Mouse (Mus musculus): ENCODE data around the gene Acoxl. TPM values are rescaled to one million over a fixed set of nuclear protein-coding genes. Genes with fewer than 3 reads are reported as not detected.

The Acoxl gene
- polyA plus RNA-seq, 1 experiment from 2014 or later, result 0.19 TPM

- no peaks in the 10 kb centered on the region for H3K4me1 ChIP-seq
- no peaks in the 10 kb centered on the region for H3K9me3 ChIP-seq
- no peak for ATAC-seq (ENCODE audit: insufficient read depth, low FRiP score, low read depth)
- WGBS, result 68% methylated on average over 7 of the region's 7 CpGs
- H3K36me3 ChIP-seq, result no peaks in the 10 kb centered on the region
- no peak overlapping the region for H3K27ac ChIP-seq
- H3K4me2 ChIP-seq, result no peak overlapping the region
- H3K9ac ChIP-seq, result no peak overlapping the region
- H3K27me3 ChIP-seq (replicated peaks), result no peaks in the 10 kb centered on the region
- no peak overlapping the region for H3K4me3 ChIP-seq (replicated peaks)
These were observed 233.1 kb downstream of the Acoxl start for GRCm38 (mm10) chr2:128071791-128072190.

- Histone ChIP-seq H3K4me2 (no peak overlapping the region), H3K9me3 (no peaks in the 10 kb centered on the region), H3K9ac (no peak overlapping the region), H3K36me3 (no peaks in the 10 kb centered on the region), H3K27ac (no peak overlapping the region), H3K4me3 (replicated peaks) (no peak overlapping the region), H3K27me3 (replicated peaks) (no peaks in the 10 kb centered on the region), H3K4me1 (no peaks in the 10 kb centered on the region)
- ATAC-seq (ENCODE audit: insufficient read depth, low FRiP score, low read depth), result no peak
- WGBS, result 74% methylated on average over 5 of the region's 5 CpGs
These were observed 234.3 kb downstream of the Acoxl start for GRCm38 (mm10) chr2:128072944-128073343.

- Histone ChIP-seq H3K4me1 (no peaks in the 10 kb centered on the region), H3K9ac (no peak overlapping the region), H3K27me3 (replicated peaks) (no peaks in the 10 kb centered on the region), H3K9me3 (no peaks in the 10 kb centered on the region), H3K36me3 (no peaks in the 10 kb centered on the region), H3K4me2 (no peak overlapping the region), H3K4me3 (replicated peaks) (no peak overlapping the region), H3K27ac (no peak overlapping the region)
- no peak for ATAC-seq (ENCODE audit: insufficient read depth, low FRiP score, low read depth)
- 83% methylated on average over 2 of the region's 2 CpGs for WGBS
These were observed 234.9 kb downstream of the Acoxl start for GRCm38 (mm10) chr2:128073603-128074002.

- H3K27ac ChIP-seq, result no peak overlapping the region
- H3K9me3 ChIP-seq, result no peaks in the 10 kb centered on the region
- ATAC-seq (ENCODE audit: insufficient read depth, low FRiP score, low read depth), result no peak
- no peaks in the 10 kb centered on the region for H3K36me3 ChIP-seq
- H3K4me1 ChIP-seq, result no peaks in the 10 kb centered on the region
- WGBS, result 80% methylated on average over 4 of the region's 4 CpGs
- no peak overlapping the region for H3K4me2 ChIP-seq
- H3K4me3 ChIP-seq (replicated peaks), result no peak overlapping the region
- no peaks in the 10 kb centered on the region for H3K27me3 ChIP-seq (replicated peaks)
- no peak overlapping the region for H3K9ac ChIP-seq
These were observed 238.3 kb downstream of the Acoxl start for GRCm38 (mm10) chr2:128076936-128077335.

GRCm38 (mm10) chr2:128078859-128079258 lies 240.2 kb downstream of the Acoxl start:
- H3K9ac ChIP-seq, result no peak overlapping the region
- H3K36me3 ChIP-seq, result no peaks in the 10 kb centered on the region
- no peak for ATAC-seq (ENCODE audit: insufficient read depth, low FRiP score, low read depth)
- H3K4me3 ChIP-seq (replicated peaks), result no peak overlapping the region
- H3K4me2 ChIP-seq, result no peak overlapping the region
- 41% methylated on average over 5 of the region's 5 CpGs for WGBS
- H3K9me3 ChIP-seq, result no peaks in the 10 kb centered on the region
- H3K27ac ChIP-seq, result no peak overlapping the region
- H3K27me3 ChIP-seq (replicated peaks), result no peaks in the 10 kb centered on the region
- no peaks in the 10 kb centered on the region for H3K4me1 ChIP-seq

- Histone ChIP-seq H3K9ac (no peak overlapping the region), H3K27me3 (replicated peaks) (no peaks in the 10 kb centered on the region), H3K27ac (no peak overlapping the region), H3K9me3 (no peaks in the 10 kb centered on the region), H3K4me2 (no peak overlapping the region), H3K4me3 (replicated peaks) (no peak overlapping the region), H3K4me1 (no peaks in the 10 kb centered on the region), H3K36me3 (no peaks in the 10 kb centered on the region)
- 73% methylated on average over 6 of the region's 6 CpGs for WGBS
- ATAC-seq (ENCODE audit: insufficient read depth, low FRiP score, low read depth), result no peak
These were observed 240.6 kb downstream of the Acoxl start for GRCm38 (mm10) chr2:128079316-128079715.

GRCm38 (mm10) chr2:128083844-128084243 lies 245.2 kb downstream of the Acoxl start:
- H3K27me3 ChIP-seq (replicated peaks), result no peaks in the 10 kb centered on the region
- no peak for ATAC-seq (ENCODE audit: insufficient read depth, low FRiP score, low read depth)
- H3K4me3 ChIP-seq (replicated peaks), result no peak overlapping the region
- no peak overlapping the region for H3K4me2 ChIP-seq
- H3K27ac ChIP-seq, result no peak overlapping the region
- H3K9me3 ChIP-seq, result no peaks in the 10 kb centered on the region
- no peaks in the 10 kb centered on the region for H3K36me3 ChIP-seq
- 13% methylated on average over 3 of the region's 3 CpGs for WGBS
- no peak overlapping the region for H3K9ac ChIP-seq
- 0 out of 2 replicates have a peak, but pooled peaks cover 2% of the 10 kb centered on the region for H3K4me1 ChIP-seq

- Histone ChIP-seq H3K9ac (no peak overlapping the region), H3K36me3 (no peaks in the 10 kb centered on the region), H3K4me3 (replicated peaks) (no peak overlapping the region), H3K27me3 (replicated peaks) (no peaks in the 10 kb centered on the region), H3K4me1 (0 out of 2 replicates have a peak, but pooled peaks cover 2% of the 10 kb centered on the region), H3K27ac (no peak overlapping the region), H3K4me2 (no peak overlapping the region), H3K9me3 (no peaks in the 10 kb centered on the region)
- no peak for ATAC-seq (ENCODE audit: insufficient read depth, low FRiP score, low read depth)
- 71% methylated on average over 5 of the region's 5 CpGs for WGBS
These were observed 245.9 kb downstream of the Acoxl start for GRCm38 (mm10) chr2:128084607-128085006.

- H3K9me3 ChIP-seq, result no peaks in the 10 kb centered on the region
- no peak for ATAC-seq (ENCODE audit: insufficient read depth, low FRiP score, low read depth)
- no peak overlapping the region for H3K9ac ChIP-seq
- H3K36me3 ChIP-seq, result no peaks in the 10 kb centered on the region
- no peak overlapping the region for H3K27ac ChIP-seq
- 84% methylated on average over 1 of the region's 1 CpGs for WGBS
- 0 out of 2 replicates have a peak, but pooled peaks cover 2% of the 10 kb centered on the region for H3K4me1 ChIP-seq
- H3K4me2 ChIP-seq, result no peak overlapping the region
- H3K27me3 ChIP-seq (replicated peaks), result no peaks in the 10 kb centered on the region
- H3K4me3 ChIP-seq (replicated peaks), result no peak overlapping the region
These were observed 246.8 kb downstream of the Acoxl start for GRCm38 (mm10) chr2:128085481-128085880.

- no peaks in the 10 kb centered on the region for H3K27me3 ChIP-seq (replicated peaks)
- no peaks in the 10 kb centered on the region for H3K9me3 ChIP-seq
- H3K9ac ChIP-seq, result no peak overlapping the region
- no peak overlapping the region for H3K4me2 ChIP-seq
- ATAC-seq (ENCODE audit: insufficient read depth, low FRiP score, low read depth), result no peak
- no peak overlapping the region for H3K4me3 ChIP-seq (replicated peaks)
- H3K27ac ChIP-seq, result no peak overlapping the region
- H3K4me1 ChIP-seq, result 0 out of 2 replicates have a peak, but pooled peaks cover 2% of the 10 kb centered on the region
- 48% methylated on average over 14 of the region's 14 CpGs for WGBS
- no peaks in the 10 kb centered on the region for H3K36me3 ChIP-seq
These were observed 247.7 kb downstream of the Acoxl start for GRCm38 (mm10) chr2:128086301-128086886.

GRCm38 (mm10) chr2:128086996-128087526 lies 248.4 kb downstream of the Acoxl start:
- H3K27ac ChIP-seq, result no peak overlapping the region
- no peaks in the 10 kb centered on the region for H3K27me3 ChIP-seq (replicated peaks)
- no peak overlapping the region for H3K4me2 ChIP-seq
- H3K4me3 ChIP-seq (replicated peaks), result no peak overlapping the region
- 0 out of 2 replicates have a peak, but pooled peaks cover 2% of the 10 kb centered on the region for H3K4me1 ChIP-seq
- WGBS, result 61% methylated on average over 7 of the region's 7 CpGs
- ATAC-seq (ENCODE audit: insufficient read depth, low FRiP score, low read depth), result no peak
- H3K36me3 ChIP-seq, result no peaks in the 10 kb centered on the region
- H3K9ac ChIP-seq, result no peak overlapping the region
- H3K9me3 ChIP-seq, result no peaks in the 10 kb centered on the region

GRCm38 (mm10) chr2:128087798-128088545 lies 249.3 kb downstream of the Acoxl start:
- WGBS, result 60% methylated on average over 8 of the region's 8 CpGs
- no peaks in the 10 kb centered on the region for H3K36me3 ChIP-seq
- 0 out of 2 replicates have a peak, but pooled peaks cover 2% of the 10 kb centered on the region for H3K4me1 ChIP-seq
- H3K9ac ChIP-seq, result no peak overlapping the region
- H3K27ac ChIP-seq, result no peak overlapping the region
- no peak overlapping the region for H3K4me3 ChIP-seq (replicated peaks)
- no peak for ATAC-seq (ENCODE audit: insufficient read depth, low FRiP score, low read depth)
- H3K4me2 ChIP-seq, result no peak overlapping the region
- H3K27me3 ChIP-seq (replicated peaks), result no peaks in the 10 kb centered on the region
- H3K9me3 ChIP-seq, result no peaks in the 10 kb centered on the region

All from stomach, embryonic 15.5 days (tissue).